Mouse (Mus musculus): ENCODE measurements around the gene Slitrk2. TPM values are rescaled to one million over a fixed set of nuclear protein-coding genes. Genes with fewer than 3 reads are reported as not detected.

The Slitrk2 gene
- total RNA-seq (2015; ENCODE audit: low replicate concordance) (not detected in 2 replicates), total RNA-seq (2017; ENCODE audit: low replicate concordance) (not detected in 2 replicates)

DNA sequence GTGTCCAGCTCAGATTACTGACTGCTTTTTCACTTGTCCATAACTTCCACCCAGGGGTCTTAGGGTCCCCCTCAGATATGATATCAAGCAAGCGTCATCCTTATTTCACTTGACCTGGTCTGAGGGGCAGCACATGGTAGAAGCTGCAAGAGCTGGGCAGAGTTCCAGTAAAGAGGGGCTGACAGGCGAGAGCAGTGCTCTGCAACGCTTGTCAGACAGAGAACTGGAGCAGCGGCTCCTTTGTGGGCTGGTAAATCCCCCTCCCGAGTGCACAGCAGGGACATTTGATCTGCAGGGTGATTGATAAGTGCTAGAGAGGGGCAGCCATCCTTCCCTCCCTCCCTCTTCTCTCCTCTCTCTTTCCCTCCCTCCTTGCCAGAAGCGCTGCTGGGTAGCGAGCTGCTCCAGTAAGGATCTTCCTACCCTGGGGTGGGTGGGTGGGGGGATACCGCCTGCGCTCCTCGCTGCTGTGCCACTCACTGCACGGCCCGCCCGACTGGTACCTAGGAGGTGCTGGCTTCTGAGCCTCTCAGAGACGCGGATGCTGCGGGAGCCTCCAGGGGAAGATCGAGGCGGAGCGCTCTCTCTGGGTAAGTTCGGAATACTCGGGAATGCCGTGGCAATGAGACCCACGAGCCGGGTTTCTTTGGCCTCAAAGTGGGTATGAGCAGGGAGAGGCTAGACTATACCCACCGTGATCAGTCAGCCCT is at the start of gene Slitrk2:
Gene Slitrk2, plus strand, starts transcription at position 408 of the 710 bp plus-strand sequence.
- ATAC-seq (replicated peaks; ENCODE audit: low FRiP score, poor library complexity, severe bottlenecking) = no peak

DNA sequence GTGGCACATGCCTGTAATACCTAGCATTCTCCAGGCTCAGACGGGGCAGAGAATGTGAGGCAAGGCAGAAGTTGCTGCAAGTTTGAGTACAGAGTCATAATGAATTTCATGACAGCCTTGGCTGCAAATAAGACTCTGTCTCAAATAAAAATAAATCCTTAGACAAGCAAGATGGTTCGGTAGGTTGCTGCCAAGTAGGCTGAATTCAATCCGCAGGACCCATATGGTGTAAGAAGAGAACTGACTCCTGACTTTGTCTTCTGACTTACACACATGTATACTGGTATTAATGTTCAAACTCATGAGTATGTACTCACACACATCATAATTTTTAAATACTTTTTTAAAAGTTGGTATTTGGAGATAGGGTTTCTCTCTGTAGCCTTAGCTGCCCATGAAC is 43.6 kb upstream of the Slitrk2 start:
- no peak for ATAC-seq (replicated peaks; ENCODE audit: low FRiP score, poor library complexity, severe bottlenecking)

DNA sequence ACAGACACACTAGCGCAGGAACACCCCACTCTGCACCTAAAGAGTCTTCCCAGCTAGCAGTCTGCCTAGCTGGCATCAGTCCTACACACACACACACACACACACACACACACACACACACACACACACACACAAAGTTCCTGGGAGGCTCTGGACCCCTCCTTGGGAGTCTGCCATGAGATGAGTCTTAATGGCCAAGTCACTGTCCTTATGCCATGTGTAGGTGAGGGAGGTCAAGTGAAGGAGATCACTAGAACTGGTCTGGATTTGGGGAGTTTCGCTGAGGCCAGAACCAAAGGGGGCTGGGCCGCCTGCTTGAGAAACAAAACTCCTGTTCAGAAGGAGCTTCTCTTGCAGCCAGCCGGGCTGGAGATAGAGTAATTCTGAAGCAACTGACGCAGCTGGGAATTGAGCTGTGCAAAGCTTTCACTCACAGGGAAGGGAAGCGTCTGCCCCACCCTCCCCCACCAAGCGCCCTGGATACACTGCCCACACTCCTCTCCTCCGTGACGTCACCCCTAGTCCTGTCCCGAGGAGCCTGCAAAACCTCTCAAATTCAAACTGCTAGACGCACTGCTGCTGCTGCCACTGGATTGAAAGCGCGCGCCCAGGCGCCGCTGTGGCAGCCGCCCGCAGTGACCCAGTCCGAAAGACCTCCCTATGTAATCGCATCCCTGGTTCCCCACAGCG is 3.5 kb downstream of the Slitrk2 start:
- ATAC-seq (replicated peaks; ENCODE audit: low FRiP score, poor library complexity, severe bottlenecking) = no peak

DNA sequence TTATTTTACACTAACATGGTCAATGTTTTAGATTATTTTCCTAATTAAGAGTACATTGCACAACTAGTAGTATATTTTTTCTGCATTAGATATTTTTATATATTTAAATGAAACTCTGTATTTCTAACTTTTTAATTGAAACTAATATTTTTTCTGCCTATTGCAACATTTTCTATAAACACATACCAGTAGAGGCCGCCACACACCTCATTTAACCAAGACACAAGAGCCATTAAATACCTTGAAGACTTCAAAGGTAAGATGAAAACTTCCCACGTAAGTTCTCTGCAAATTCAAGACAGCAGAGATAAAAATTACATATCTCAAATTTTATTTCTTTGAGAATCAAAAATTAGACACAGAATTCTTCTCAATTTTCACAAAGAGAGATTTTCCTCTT is 8.2 kb downstream of the Slitrk2 start:
- ATAC-seq (replicated peaks; ENCODE audit: low FRiP score, poor library complexity, severe bottlenecking) = no peak

DNA sequence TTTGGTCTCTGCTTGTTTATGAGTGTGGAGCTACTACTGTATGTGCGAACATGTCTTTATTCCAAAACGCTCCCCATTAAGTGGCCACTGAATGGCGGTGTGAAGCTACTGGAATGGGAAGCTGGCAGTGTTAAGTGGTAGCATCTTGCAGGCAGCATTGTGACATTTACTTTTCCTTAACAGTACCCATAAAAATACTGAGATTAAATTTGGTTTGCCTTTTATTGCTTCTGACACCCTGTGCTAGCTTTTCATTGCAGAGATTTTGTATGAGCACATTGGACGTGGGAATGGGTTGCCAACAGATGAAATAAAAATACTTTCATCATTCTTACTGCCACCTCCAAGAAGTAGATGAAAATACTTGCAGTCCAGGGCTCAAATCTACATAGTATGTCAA is 27.8 kb downstream of the Slitrk2 start:
- ATAC-seq (replicated peaks; ENCODE audit: low FRiP score, poor library complexity, severe bottlenecking) = no peak

DNA sequence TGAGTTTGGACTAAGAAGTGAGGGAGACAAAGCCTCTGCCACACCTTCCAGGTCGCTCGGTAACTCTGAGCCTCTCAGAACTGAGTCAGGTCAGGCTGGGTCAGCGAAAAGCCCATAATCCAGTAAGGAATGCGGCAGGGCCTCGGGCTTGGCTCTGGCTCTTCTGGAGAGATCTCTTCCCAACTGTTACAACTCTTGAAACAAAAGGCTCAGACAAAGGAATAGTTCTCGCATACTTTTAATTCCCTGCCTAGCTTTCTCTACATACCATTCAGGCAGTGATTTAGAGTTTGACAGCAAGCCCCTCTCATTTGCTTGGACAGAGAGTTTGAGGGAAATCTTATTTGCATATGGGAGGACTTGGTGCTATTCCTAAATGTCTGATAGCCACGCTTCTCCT is 29.5 kb downstream of the Slitrk2 start:
- ATAC-seq (replicated peaks; ENCODE audit: low FRiP score, poor library complexity, severe bottlenecking) = no peak
